Mouse (Mus musculus): ENCODE data around the gene Prkar1a.

DNA sequence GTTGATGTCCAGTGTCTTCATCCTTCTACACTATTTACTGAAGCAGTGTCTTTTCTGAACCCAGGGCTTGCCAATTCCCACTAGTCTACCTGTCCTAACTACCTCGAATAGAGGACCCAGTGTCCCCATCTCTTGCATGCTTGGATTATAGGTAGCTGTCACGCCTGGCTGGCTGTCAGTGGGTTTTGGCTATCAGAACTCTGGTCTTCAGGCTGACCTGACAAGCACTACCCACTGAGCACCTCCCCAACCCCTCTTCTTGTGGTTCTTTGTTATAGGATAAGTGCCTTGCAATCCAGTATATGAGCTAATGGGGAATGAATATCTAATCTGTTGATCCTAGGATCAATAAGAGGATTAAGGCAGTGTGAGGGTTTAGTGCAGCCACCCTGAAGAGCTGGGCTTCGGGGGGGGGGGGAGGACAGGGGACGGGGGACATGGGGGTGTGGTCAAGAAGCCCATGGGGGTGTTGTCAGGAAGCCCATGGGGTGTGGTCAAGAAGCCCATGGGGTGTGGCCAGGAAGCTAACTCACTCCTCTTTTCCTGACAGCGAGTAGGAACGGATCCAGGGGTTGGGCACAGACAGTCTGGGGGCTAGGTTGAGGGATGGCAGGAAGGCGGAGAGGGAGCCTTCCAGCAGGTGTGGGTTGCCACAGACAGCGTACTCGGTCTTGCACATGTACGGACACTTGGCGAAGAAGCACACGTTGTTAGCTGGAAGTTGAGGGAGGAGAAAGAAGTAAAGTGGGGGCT, 27.6 kb downstream of the Prkar1a start:
- no peak for TF ChIP-seq CTCF (IDR thresholded peaks at IDR 0.05; ENCODE audit: extremely low read depth, insufficient read length, insufficient replicate concordance, low read depth, low read length)
- no peak for TF ChIP-seq POLR2A (IDR thresholded peaks at IDR 0.05; ENCODE audit: low read depth, low read length)
